Mouse (Mus musculus) C2C12 (cell line): Measurements from ENCODE around the gene Btbd3. TPM values are rescaled to one million over a fixed set of nuclear protein-coding genes. Genes with fewer than 3 reads are reported as not detected.

Experiments
- H3K27me3 ChIP-seq: one replicate; pipeline ENCODE4 v1.6.1; 2011; ENCODE audit not compliant: control insufficient read depth, insufficient read depth, insufficient read length
- H3K36me3 ChIP-seq: one replicate; pipeline ENCODE4 v1.6.1; 2011; ENCODE audit not compliant: control insufficient read depth, insufficient read depth
- H3K4me3 ChIP-seq: one replicate; pipeline ENCODE4 v1.5.1; 2011; ENCODE audit warnings: mild to moderate bottlenecking, control low read depth; ENCODE audit not compliant: poor library complexity, insufficient read depth, severe bottlenecking
- H3K79me2 ChIP-seq: one replicate; pipeline ENCODE4 v1.6.1; 2011; ENCODE audit not compliant: control insufficient read depth, insufficient read depth
- H3K79me3 ChIP-seq: one replicate; pipeline ENCODE4 v1.6.1; 2011; ENCODE audit warnings: low read depth, control low read depth
- H3ac ChIP-seq: one replicate; pipeline ENCODE3; 2011; ENCODE audit warnings: low read depth; ENCODE audit not compliant: control insufficient read depth, insufficient read length
- CEBPB ChIP-seq: IDR thresholded peaks from one replicate; pipeline ENCODE4 v1.6.1; 2011; ENCODE audit warnings: low read depth, mild to moderate bottlenecking, control low read depth, moderate library complexity
- CTCF ChIP-seq: IDR thresholded peaks from one replicate; pipeline ENCODE4 v1.5.1; 2011; ENCODE audit not compliant: control insufficient read depth, insufficient read depth, insufficient read length
- FOSL1 ChIP-seq: IDR thresholded peaks from one replicate; pipeline ENCODE4 v1.8.0; 2011; ENCODE audit warnings: mild to moderate bottlenecking, low read length; ENCODE audit not compliant: poor library complexity, insufficient read depth, severe bottlenecking
- MAX ChIP-seq: IDR thresholded peaks from one replicate; pipeline ENCODE4 v1.6.1; 2011; ENCODE audit warnings: mild to moderate bottlenecking, control low read depth
- MYOD1 ChIP-seq: IDR thresholded peaks from one replicate; pipeline ENCODE4 v1.6.1; 2011; ENCODE audit warnings: low read depth; ENCODE audit not compliant: control insufficient read depth, insufficient read length
- MYOG ChIP-seq: IDR thresholded peaks from one replicate; pipeline ENCODE4 v1.6.1; 2011; ENCODE audit not compliant: control insufficient read depth, insufficient read length; ENCODE audit errors: extremely low read depth
- USF1 ChIP-seq: IDR thresholded peaks from one replicate; pipeline ENCODE4 v1.6.1; 2011; ENCODE audit warnings: low read depth, mild to moderate bottlenecking, control low read depth, moderate library complexity
- polyA plus RNA-seq: library from polyadenylated mRNA; unstranded; fragments of >200 nt; fragmentation: generic; extraction: Trizol; gene quantifications from one replicate; pipeline ENCODE4 v1.2.1, GENCODE M21; 2012; ENCODE audit warnings: missing spikeins

The Btbd3 gene
- polyA plus RNA-seq, 1 experiment: 3.1 TPM

DNA sequence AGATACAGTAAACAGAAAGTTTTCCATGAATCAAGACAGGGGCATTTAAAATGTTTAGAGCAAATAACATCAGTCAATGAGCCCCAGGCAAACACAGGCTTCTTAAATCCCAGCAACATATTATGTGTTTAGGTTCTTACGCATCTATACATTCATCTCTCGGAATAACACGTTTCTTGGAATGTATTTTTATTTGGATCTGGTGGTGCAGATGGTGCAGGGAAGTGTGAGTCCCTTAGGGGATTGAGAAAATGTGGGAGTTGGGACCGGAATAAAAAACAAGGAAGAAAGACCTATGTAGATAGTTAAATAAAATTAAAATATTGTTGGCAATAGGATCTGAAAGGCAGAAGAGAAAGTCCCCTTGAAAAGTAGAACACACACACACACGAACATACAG, 361.1 kb downstream of the Btbd3 start:
- no peak overlapping the region for H3ac ChIP-seq
- H3K79me2 ChIP-seq: no peaks in the 10 kb centered on the region
- no peaks in the 10 kb centered on the region for H3K27me3 ChIP-seq
- H3K36me3 ChIP-seq: no peaks in the 10 kb centered on the region
- H3K4me3 ChIP-seq: no peak overlapping the region
- TF ChIP-seq CTCF: no peak
- no peak for TF ChIP-seq CEBPB
- TF ChIP-seq MYOG: no peak
- no peak for TF ChIP-seq USF1
- TF ChIP-seq FOSL1: no peak
- TF ChIP-seq MAX: no peak
- no peak for TF ChIP-seq MYOD1
- no peaks in the 10 kb centered on the region for H3K79me3 ChIP-seq
